1 mouse cellular context compared by ENCODE assay signal in genomic region chr16:58701779-58702178, GRCm38 (mm10).
TF ChIP-seq lines count a peak whose summit lies in the region.

No protein-coding gene starts in this region.

TF ChIP-seq in CH12.LX, 34 proteins besides CTCF, POLR2A, EP300 and RAD21 (continued from another document):
- peak; percentile 80 for TF ChIP-seq TBP (conservative IDR thresholded peaks at IDR 0.05; ENCODE audit: low read depth, low read length)
- TF ChIP-seq TCF12 (IDR thresholded peaks at IDR 0.05; ENCODE audit: low read depth, low read length): peak; percentile 87
- no peak for TF ChIP-seq ZC3H11A (IDR thresholded peaks at IDR 0.05; ENCODE audit: low read depth, low read length)
- 0 out of 2 replicates have a peak, but pooled peaks have one; percentile 19 for TF ChIP-seq NELFE (IDR thresholded peaks at IDR 0.05; ENCODE audit: low read depth, low read length)
- peak; percentile 76 for TF ChIP-seq ELF1 (IDR thresholded peaks at IDR 0.05; ENCODE audit: low read depth, low read length)
- peak; percentile 97 for TF ChIP-seq IRF4 (IDR thresholded peaks at IDR 0.05; ENCODE audit: low read depth, low read length)
- TF ChIP-seq ZNF384 (IDR thresholded peaks at IDR 0.05; ENCODE audit: low read depth, low read length): peak; percentile 12; the same call in 1 of the 2 replicates
- no peak for TF ChIP-seq USF1 (IDR thresholded peaks at IDR 0.05; ENCODE audit: low read depth, low read length)
- peak; percentile 86 for TF ChIP-seq MAZ (IDR thresholded peaks at IDR 0.05; ENCODE audit: low read depth, low read length)
- TF ChIP-seq E2F4 (IDR thresholded peaks at IDR 0.05; ENCODE audit: insufficient replicate concordance, low read depth, low read length): no peak
- peak; percentile 92 for TF ChIP-seq ETS1 (conservative IDR thresholded peaks at IDR 0.05; ENCODE audit: low read depth, low read length)
- TF ChIP-seq MEF2A (IDR thresholded peaks at IDR 0.05; ENCODE audit: borderline replicate concordance, low read depth, low read length): peak; percentile 85
- no peak for TF ChIP-seq USF2 (conservative IDR thresholded peaks at IDR 0.05; ENCODE audit: low read depth, low read length)
- TF ChIP-seq SIN3A (IDR thresholded peaks at IDR 0.05; ENCODE audit: low read length): no peak; the same call in 1 of the 2 replicates
- no peak for TF ChIP-seq KAT2A (IDR thresholded peaks at IDR 0.05; ENCODE audit: insufficient replicate concordance, low read length)
- peak; percentile 85 for TF ChIP-seq RCOR1 (conservative IDR thresholded peaks at IDR 0.05; ENCODE audit: low read depth, low read length)
